Mouse (Mus musculus): ENCODE results near the gene Tedc1. TPM values are rescaled to one million over a fixed set of nuclear protein-coding genes. Genes with fewer than 3 reads are reported as not detected.
A peak's percentile ranks its signal among the peaks of the same experiment; 100 is the strongest.

The Tedc1 gene
- total RNA-seq, 4 experiments from 2014 or later, result 0.22 TPM; not detected in 3

- DNase-seq (ENCODE audit: low spot score in 2 of 2), result peak in 1 of 2 experiments; percentile 27
Measured at GRCm38 (mm10) chr12:113152272-113152661, 4.0 kb upstream of the Tedc1 start.

- DNase-seq (ENCODE audit: low spot score in 2 of 2), result no peak
Measured at GRCm38 (mm10) chr12:113152991-113153525, 3.2 kb upstream of the Tedc1 start.

GRCm38 (mm10) chr12:113153971-113154370, 2.2 kb upstream of the Tedc1 start:
- no peak for DNase-seq (ENCODE audit: low spot score in 2 of 2)

- no peak for DNase-seq (ENCODE audit: low spot score in 2 of 2)
Measured at GRCm38 (mm10) chr12:113154747-113155075, 1.5 kb upstream of the Tedc1 start.

GRCm38 (mm10) chr12:113155076-113155771, 997 bp upstream of the Tedc1 start:
- DNase-seq (ENCODE audit: low spot score in 2 of 2), result no peak

- DNase-seq (ENCODE audit: low spot score in 2 of 2), result no peak
Measured at GRCm38 (mm10) chr12:113156540-113156929, 314 bp downstream of the Tedc1 start.

- DNase-seq (ENCODE audit: low spot score in 2 of 2), result no peak
Measured at GRCm38 (mm10) chr12:113157002-113157401, 781 bp downstream of the Tedc1 start.

GRCm38 (mm10) chr12:113157521-113157920, 1.3 kb downstream of the Tedc1 start:
- no peak for DNase-seq (ENCODE audit: low spot score in 2 of 2)

GRCm38 (mm10) chr12:113157971-113158370, 1.8 kb downstream of the Tedc1 start:
- no peak for DNase-seq (ENCODE audit: low spot score in 2 of 2)

- no peak for DNase-seq (ENCODE audit: low spot score in 2 of 2)
Measured at GRCm38 (mm10) chr12:113163561-113164006, 7.4 kb downstream of the Tedc1 start.

- no peak for DNase-seq (ENCODE audit: low spot score in 2 of 2)
Measured at GRCm38 (mm10) chr12:113168031-113168536, 11.9 kb downstream of the Tedc1 start.

GRCm38 (mm10) chr12:113176960-113177725, 20.9 kb downstream of the Tedc1 start:
- no peak for DNase-seq (ENCODE audit: low spot score in 2 of 2)

GRCm38 (mm10) chr12:113181020-113181419, 24.8 kb downstream of the Tedc1 start:
- DNase-seq (ENCODE audit: low spot score in 2 of 2), result no peak

GRCm38 (mm10) chr12:113184945-113185344, 28.7 kb downstream of the Tedc1 start:
- DNase-seq (ENCODE audit: low spot score in 2 of 2), result no peak

GRCm38 (mm10) chr12:113185442-113186291, 29.4 kb downstream of the Tedc1 start, which contains the start of gene Tmem121:
TSS of gene Tmem121 (plus strand) at chr12:113185930.
- DNase-seq (ENCODE audit: low spot score in 2 of 2), result no peak

GRCm38 (mm10) chr12:113186326-113187010, 30.2 kb downstream of the Tedc1 start:
- no peak for DNase-seq (ENCODE audit: low spot score in 2 of 2)

GRCm38 (mm10) chr12:113187011-113187375, 30.8 kb downstream of the Tedc1 start:
- DNase-seq (ENCODE audit: low spot score in 2 of 2), result no peak

- DNase-seq (ENCODE audit: low spot score in 2 of 2), result peak; percentile 47 to 53
Measured at GRCm38 (mm10) chr12:113187584-113188295, 31.5 kb downstream of the Tedc1 start.

- DNase-seq (ENCODE audit: low spot score in 2 of 2), result no peak
Measured at GRCm38 (mm10) chr12:113188349-113189055, 32.3 kb downstream of the Tedc1 start.

Data from gastrocnemius, adult 8-10 months (tissue).